Mouse (Mus musculus): Measurements from ENCODE around the gene Enoph1.

DNA sequence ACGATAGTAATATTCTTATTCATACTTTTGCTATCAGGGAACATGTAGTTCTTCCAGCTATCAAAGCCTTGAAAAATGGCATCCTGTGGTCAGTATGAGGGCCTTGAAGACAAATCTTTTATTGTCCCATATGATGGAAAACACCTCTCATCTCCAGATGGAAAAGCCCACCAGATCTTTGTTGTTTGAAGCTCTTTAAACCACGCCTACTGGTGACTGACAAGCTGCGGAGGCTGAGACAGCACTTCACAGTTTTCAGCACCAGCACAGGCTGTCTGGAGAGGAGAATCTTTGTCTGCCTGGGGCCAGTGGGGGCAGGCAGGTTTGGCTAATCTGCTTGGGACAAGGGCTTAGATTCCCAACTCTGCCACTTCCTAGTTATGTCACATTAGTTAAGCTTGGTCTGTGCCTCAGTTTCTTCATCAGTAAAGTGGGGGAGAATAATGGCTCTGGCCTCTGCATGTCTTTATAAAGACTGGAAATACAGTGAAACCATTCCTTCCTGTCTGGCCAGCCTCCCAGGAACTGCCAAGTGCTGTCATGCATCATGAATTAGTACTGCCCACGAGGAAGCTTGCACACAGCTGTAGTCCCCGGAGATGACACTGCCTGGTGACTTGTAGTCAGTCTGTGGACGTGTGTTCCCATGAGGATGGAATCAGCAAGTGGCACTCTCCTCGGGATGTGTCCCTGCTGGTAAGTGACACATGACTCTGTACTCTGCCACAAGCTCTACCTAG, 69.9 kb downstream of the Enoph1 start:
- no peak for TF ChIP-seq POLR2A (IDR thresholded peaks at IDR 0.05; ENCODE audit: insufficient read length, low read depth)
- no peak for TF ChIP-seq MAX (IDR thresholded peaks at IDR 0.05; ENCODE audit: low read depth)
- TF ChIP-seq TCF12 (IDR thresholded peaks at IDR 0.05; ENCODE audit: insufficient read depth, poor library complexity, severe bottlenecking): no peak
- no peak for TF ChIP-seq SRF (IDR thresholded peaks at IDR 0.05; ENCODE audit: control insufficient read depth, insufficient read length, low read depth)
- no peak for TF ChIP-seq MYOD1 (IDR thresholded peaks at IDR 0.05; ENCODE audit: control insufficient read depth in 1 of 3, insufficient read length in 2 of 3, low read depth in 2 of 3)
- no peak for TF ChIP-seq E2F4 (IDR thresholded peaks at IDR 0.05; ENCODE audit: insufficient read depth)
- no peak for TF ChIP-seq USF1 (IDR thresholded peaks at IDR 0.05; ENCODE audit: low read depth)
